Mouse (Mus musculus): ENCODE results near the gene Tbc1d15. TPM values are rescaled to one million over a fixed set of nuclear protein-coding genes. Genes with fewer than 3 reads are reported as not detected.
"Not testable (repeated sequence)": the region's sequence is repeated elsewhere in the genome, so short reads cannot be mapped to it uniquely, and the experiment has no call there.

Tbc1d15 gene
- polyA plus RNA-seq, 1 experiment from 2014 or later = 61.6 TPM

DNA sequence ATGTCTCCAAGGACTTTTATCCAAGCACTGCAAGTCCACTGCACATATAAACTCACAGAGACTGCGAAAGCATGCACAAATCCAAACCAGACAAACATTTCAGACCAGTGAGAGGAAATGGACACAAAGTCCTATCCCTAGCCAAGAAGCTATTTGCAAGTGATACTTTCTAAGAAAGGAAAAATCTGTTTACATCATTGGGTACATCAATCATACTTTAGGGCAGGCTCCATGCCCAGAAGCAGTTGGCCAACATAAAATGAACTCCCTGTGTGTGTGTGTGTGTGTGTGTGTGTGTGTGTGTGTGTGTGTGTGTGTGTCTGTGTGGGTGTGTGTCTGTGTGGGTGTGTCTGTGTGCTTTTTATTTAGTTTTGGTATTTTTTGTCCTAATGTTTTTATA lies 63.9 kb downstream of the Tbc1d15 start:
- no peaks in the 10 kb centered on the region for H3K27me3 ChIP-seq (replicated peaks; ENCODE audit: control insufficient read depth, insufficient read depth, low read length)
- DNase-seq (ENCODE audit: low spot score) = no peak
- H3K9me3 ChIP-seq (ENCODE audit: control insufficient read depth, low read length) = no peaks in the 10 kb centered on the region
- H3K27ac ChIP-seq (ENCODE audit: low read depth, low read length) = no peak overlapping the region
- no peak overlapping the region for H3K9ac ChIP-seq (ENCODE audit: low read depth, low read length)
- H3K36me3 ChIP-seq (ENCODE audit: control insufficient read depth, insufficient read depth, low read length) = no peaks in the 10 kb centered on the region
- ATAC-seq (replicated peaks; ENCODE audit: low FRiP score) = no peak
- no peaks in the 10 kb centered on the region for H3K4me1 ChIP-seq (replicated peaks; ENCODE audit: control insufficient read depth, insufficient read depth, low read length)
- WGBS = 90% methylated on average over 1 of the region's 1 CpGs
- no peak overlapping the region for H3K4me2 ChIP-seq
- H3K4me3 ChIP-seq (ENCODE audit: low read depth, low read length) = no peak overlapping the region

DNA sequence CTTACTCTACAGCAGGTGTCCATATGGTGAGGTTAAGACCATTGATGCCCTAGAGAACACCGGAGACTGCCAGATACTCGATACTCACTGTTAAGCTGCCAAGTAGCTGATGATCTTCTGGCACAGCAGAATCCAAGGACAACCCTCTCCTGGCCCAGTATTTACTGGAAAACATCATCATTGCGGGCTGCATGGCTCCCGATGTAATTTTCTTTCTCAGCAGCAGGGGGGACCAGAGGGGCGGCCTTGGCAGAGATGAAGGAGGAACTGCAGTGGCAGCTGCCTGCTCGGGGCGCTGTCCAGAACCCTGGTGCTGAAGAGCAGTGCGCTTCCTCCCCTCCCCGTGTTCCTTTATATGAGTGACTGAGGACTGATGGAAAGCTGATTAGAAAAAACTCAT lies 66.6 kb downstream of the Tbc1d15 start, which contains the start of gene Tph2:
TSS of gene Tph2 (minus strand) at position 326 of the 400 bp plus-strand sequence.
- DNase-seq (ENCODE audit: low spot score) (peak; percentile 70), ATAC-seq (replicated peaks; ENCODE audit: low FRiP score) (peak; percentile 71)
- WGBS = 6% methylated on average over 9 of the region's 9 CpGs
- no peak within 1 kb of the TSS for H3K9ac ChIP-seq (ENCODE audit: low read depth, low read length)
- no peaks in the 10 kb centered on the region for H3K27me3 ChIP-seq (replicated peaks; ENCODE audit: control insufficient read depth, insufficient read depth, low read length)
- H3K27ac ChIP-seq (ENCODE audit: low read depth, low read length) = no peak within 1 kb of the TSS
- no peaks in the 10 kb centered on the region for H3K9me3 ChIP-seq (ENCODE audit: control insufficient read depth, low read length)
- H3K36me3 ChIP-seq (ENCODE audit: control insufficient read depth, insufficient read depth, low read length) = no peaks in the 10 kb centered on the region
- H3K4me2 ChIP-seq = no peak within 1 kb of the TSS
- no peak within 1 kb of the TSS for H3K4me3 ChIP-seq (ENCODE audit: low read depth, low read length)
- no peaks in the 10 kb centered on the region for H3K4me1 ChIP-seq (replicated peaks; ENCODE audit: control insufficient read depth, insufficient read depth, low read length)

DNA sequence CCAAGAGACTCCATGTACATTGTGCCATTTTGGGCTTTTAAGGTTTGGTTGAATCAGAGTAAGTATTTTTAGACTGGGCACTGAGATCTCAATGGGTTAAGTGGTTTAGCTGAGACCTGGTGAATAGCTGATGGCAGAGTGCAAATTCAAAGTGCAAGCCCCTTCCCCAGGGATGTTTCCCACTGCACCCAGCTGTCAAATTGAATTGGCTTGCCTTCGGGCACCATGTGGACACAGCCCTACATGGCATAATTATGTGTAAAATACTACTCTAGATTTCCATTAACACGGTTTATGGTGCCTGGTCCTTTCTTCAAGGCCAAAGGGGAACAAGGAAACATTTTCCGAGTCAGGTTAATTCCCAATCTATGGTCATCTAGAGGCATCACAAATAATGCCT lies 70.2 kb downstream of the Tbc1d15 start:
- WGBS = 75% methylated on average over 3 of the region's 3 CpGs
- no peak overlapping the region for H3K27ac ChIP-seq (ENCODE audit: low read depth, low read length)
- H3K9me3 ChIP-seq (ENCODE audit: control insufficient read depth, low read length) = no peaks in the 10 kb centered on the region
- H3K4me3 ChIP-seq (ENCODE audit: low read depth, low read length) = no peak overlapping the region
- no peak overlapping the region for H3K9ac ChIP-seq (ENCODE audit: low read depth, low read length)
- ATAC-seq (replicated peaks; ENCODE audit: low FRiP score) (no peak), DNase-seq (ENCODE audit: low spot score) (no peak)
- H3K4me2 ChIP-seq = no peak overlapping the region
- H3K36me3 ChIP-seq (ENCODE audit: control insufficient read depth, insufficient read depth, low read length) = no peaks in the 10 kb centered on the region
- H3K27me3 ChIP-seq (replicated peaks; ENCODE audit: control insufficient read depth, insufficient read depth, low read length) = no peaks in the 10 kb centered on the region
- no peaks in the 10 kb centered on the region for H3K4me1 ChIP-seq (replicated peaks; ENCODE audit: control insufficient read depth, insufficient read depth, low read length)

DNA sequence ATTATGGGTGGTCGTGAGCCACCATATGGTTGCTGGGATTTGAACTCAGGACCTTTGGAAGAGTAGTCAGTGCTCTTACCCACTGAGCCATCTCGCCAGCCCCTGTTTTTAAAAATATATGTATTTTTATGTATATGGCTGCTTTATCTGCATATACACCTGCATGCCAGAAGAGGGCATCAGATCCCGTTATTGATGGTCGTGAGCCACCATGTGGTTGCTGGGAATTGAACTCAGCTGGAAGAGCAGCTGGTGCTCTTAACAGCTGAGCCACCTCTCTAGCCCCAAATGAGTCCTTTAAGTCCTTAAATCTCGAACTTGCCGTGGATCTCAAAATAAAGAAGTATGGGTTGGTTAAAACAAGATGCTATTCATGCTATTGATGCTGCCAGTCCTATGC lies 73.2 kb downstream of the Tbc1d15 start:
- not testable (repeated sequence) for DNase-seq (ENCODE audit: low spot score); H3K4me2 ChIP-seq; H3K36me3 ChIP-seq (ENCODE audit: control insufficient read depth, insufficient read depth, low read length); H3K27ac ChIP-seq (ENCODE audit: low read depth, low read length); H3K27me3 ChIP-seq (replicated peaks; ENCODE audit: control insufficient read depth, insufficient read depth, low read length); H3K9ac ChIP-seq (ENCODE audit: low read depth, low read length); H3K4me3 ChIP-seq (ENCODE audit: low read depth, low read length); H3K4me1 ChIP-seq (replicated peaks; ENCODE audit: control insufficient read depth, insufficient read depth, low read length); ATAC-seq (replicated peaks; ENCODE audit: low FRiP score); H3K9me3 ChIP-seq (ENCODE audit: control insufficient read depth, low read length)
- WGBS = 50% methylated on average over 6 of the region's 6 CpGs

DNA sequence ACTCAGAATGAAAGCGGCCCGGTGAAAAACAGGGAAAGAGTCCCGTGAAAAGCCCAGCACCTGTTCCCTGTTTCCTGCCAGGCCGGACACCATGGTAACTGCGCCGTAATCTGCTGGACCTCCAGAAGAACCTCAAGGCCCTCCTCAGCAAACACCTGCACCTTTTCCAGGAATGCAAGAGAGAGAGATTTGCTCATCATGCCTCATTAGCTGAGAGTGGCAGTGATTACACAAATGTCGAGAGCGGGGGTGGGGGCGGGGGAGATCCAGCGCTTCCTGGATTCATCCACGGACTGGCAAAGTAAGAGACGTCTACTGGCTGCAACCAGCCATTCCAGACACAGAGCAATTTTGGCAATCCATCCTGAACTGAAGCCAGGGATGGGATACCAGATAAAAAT lies 75.7 kb downstream of the Tbc1d15 start:
- DNase-seq (ENCODE audit: low spot score) = no peak
- Histone ChIP-seq H3K9me3 (ENCODE audit: control insufficient read depth, low read length) (no peaks in the 10 kb centered on the region), H3K9ac (ENCODE audit: low read depth, low read length) (no peak overlapping the region), H3K36me3 (ENCODE audit: control insufficient read depth, insufficient read depth, low read length) (no peaks in the 10 kb centered on the region), H3K4me3 (ENCODE audit: low read depth, low read length) (no peak overlapping the region), H3K4me1 (replicated peaks; ENCODE audit: control insufficient read depth, insufficient read depth, low read length) (no peaks in the 10 kb centered on the region), H3K27me3 (replicated peaks; ENCODE audit: control insufficient read depth, insufficient read depth, low read length) (no peaks in the 10 kb centered on the region), H3K27ac (ENCODE audit: low read depth, low read length) (no peak overlapping the region), H3K4me2 (no peak overlapping the region)
- ATAC-seq (replicated peaks; ENCODE audit: low FRiP score) = no peak
- WGBS = 63% methylated on average over 12 of the region's 12 CpGs

DNA sequence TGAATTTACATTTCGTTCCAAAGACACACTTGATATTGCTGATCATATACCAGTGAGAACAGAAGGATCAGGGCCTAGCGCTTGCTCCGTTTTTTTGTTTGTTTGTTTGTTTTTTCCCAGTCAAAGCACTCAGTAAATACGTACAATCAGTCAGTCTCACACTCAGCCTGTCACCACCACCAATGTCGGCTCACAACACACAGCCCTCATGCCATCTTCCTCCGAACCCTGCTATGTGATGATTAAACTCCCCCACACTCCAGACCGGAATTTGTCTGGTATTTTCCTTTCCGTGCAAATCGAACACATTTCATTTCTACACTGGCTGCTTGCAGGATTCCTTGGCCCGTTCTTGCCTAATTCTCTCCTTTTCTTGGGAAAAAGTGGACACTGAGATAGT lies 77.9 kb downstream of the Tbc1d15 start:
- H3K9ac ChIP-seq (ENCODE audit: low read depth, low read length) = no peak overlapping the region
- H3K4me2 ChIP-seq = no peak overlapping the region
- WGBS = 73% methylated on average over 10 of the region's 10 CpGs
- ATAC-seq (replicated peaks; ENCODE audit: low FRiP score) (no peak), DNase-seq (ENCODE audit: low spot score) (no peak)
- H3K9me3 ChIP-seq (ENCODE audit: control insufficient read depth, low read length) = no peaks in the 10 kb centered on the region
- no peaks in the 10 kb centered on the region for H3K4me1 ChIP-seq (replicated peaks; ENCODE audit: control insufficient read depth, insufficient read depth, low read length)
- H3K27me3 ChIP-seq (replicated peaks; ENCODE audit: control insufficient read depth, insufficient read depth, low read length) = no peaks in the 10 kb centered on the region
- no peak overlapping the region for H3K4me3 ChIP-seq (ENCODE audit: low read depth, low read length)
- no peaks in the 10 kb centered on the region for H3K36me3 ChIP-seq (ENCODE audit: control insufficient read depth, insufficient read depth, low read length)
- no peak overlapping the region for H3K27ac ChIP-seq (ENCODE audit: low read depth, low read length)

DNA sequence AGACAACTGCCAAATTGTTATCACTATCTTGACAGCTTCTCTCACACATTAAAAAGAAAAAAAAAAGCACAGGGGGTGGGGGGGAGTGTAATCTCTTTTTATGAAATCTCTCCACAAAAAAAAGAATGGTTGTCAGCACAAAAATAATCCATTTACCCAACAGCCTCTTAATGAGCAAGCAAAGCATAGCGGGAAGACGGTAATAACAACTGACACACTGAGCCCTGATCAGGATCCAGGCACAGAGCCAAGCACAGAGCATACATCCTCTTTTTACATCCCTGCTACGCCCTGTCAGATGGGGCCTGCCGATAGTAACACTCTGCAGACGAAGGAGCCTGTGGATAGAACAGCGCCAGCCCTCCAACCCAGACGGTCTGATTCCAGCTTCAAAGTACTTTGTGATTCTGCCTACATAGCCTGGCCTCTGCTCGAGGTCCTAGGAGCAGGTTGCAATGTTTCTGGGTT lies 79.9 kb downstream of the Tbc1d15 start:
- DNase-seq (ENCODE audit: low spot score) (no peak), ATAC-seq (replicated peaks; ENCODE audit: low FRiP score) (no peak)
- Histone ChIP-seq H3K4me2 (no peak overlapping the region), H3K9ac (ENCODE audit: low read depth, low read length) (no peak overlapping the region), H3K4me1 (replicated peaks; ENCODE audit: control insufficient read depth, insufficient read depth, low read length) (no peaks in the 10 kb centered on the region), H3K4me3 (ENCODE audit: low read depth, low read length) (no peak overlapping the region), H3K27ac (ENCODE audit: low read depth, low read length) (no peak overlapping the region), H3K9me3 (ENCODE audit: control insufficient read depth, low read length) (no peaks in the 10 kb centered on the region), H3K36me3 (ENCODE audit: control insufficient read depth, insufficient read depth, low read length) (no peaks in the 10 kb centered on the region), H3K27me3 (replicated peaks; ENCODE audit: control insufficient read depth, insufficient read depth, low read length) (no peaks in the 10 kb centered on the region)
- 47% methylated on average over 8 of the region's 8 CpGs for WGBS

DNA sequence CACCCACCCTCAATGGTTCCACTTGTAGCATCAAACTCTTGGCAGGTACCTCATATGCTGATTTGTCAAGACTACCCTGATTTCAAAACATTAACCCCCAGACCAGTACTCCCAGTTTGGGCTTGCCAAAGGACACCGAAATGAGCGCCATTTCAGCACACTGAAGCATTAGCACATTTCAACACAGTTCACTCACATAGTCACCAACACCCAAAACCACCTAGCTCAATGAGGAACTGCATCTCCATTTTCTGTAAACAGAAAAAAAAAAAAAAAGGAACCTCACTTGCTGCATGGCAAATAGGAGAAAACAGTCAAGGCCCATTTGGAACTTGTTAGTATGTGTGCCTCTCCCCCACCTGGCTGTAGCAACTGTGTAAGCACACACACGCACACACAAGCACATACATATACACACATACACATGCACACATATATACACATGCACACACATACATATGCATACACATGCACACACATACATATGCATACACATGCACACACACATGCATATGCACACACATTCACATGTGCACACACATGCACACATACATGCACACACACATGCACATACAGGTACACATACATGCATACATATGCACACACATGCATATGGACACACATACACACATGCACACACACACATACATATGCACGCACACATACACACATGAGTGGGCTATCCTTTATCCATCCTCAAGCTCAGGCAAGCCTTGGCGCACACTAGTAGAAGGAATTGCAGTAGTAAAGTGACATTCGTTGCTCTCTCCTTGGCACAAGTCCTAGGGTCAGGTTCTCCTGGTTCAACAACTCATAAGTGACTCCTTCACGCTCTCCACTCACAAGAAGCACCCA lies 80.5 kb downstream of the Tbc1d15 start:
- DNase-seq (ENCODE audit: low spot score) (no peak), ATAC-seq (replicated peaks; ENCODE audit: low FRiP score) (no peak)
- Histone ChIP-seq H3K4me1 (replicated peaks; ENCODE audit: control insufficient read depth, insufficient read depth, low read length) (no peaks in the 10 kb centered on the region), H3K27ac (ENCODE audit: low read depth, low read length) (no peak overlapping the region), H3K9me3 (ENCODE audit: control insufficient read depth, low read length) (no peaks in the 10 kb centered on the region), H3K36me3 (ENCODE audit: control insufficient read depth, insufficient read depth, low read length) (no peaks in the 10 kb centered on the region), H3K9ac (ENCODE audit: low read depth, low read length) (no peak overlapping the region), H3K27me3 (replicated peaks; ENCODE audit: control insufficient read depth, insufficient read depth, low read length) (no peaks in the 10 kb centered on the region), H3K4me2 (no peak overlapping the region), H3K4me3 (ENCODE audit: low read depth, low read length) (no peak overlapping the region)
- 77% methylated on average over 7 of the region's 7 CpGs for WGBS

DNA sequence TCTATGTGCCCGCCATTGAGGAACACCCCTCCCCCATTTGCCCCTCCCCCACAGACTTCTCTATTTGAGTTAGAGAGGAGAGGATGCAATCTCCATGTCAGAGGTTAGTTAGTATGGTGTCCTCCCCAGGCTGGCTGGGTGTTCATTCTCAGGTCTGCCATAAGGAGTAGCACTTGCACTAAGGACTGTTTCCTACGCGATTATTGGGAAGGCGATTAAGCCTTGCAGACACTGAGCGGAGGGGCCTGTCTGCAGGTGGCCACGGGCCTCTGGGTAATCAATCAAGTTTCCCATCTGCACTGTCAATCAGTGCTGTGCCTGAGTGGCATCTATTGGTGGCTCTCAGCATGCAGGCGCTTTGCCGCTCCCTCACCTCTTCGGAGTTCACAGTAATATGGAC lies 81.9 kb downstream of the Tbc1d15 start:
- no peaks in the 10 kb centered on the region for H3K9me3 ChIP-seq (ENCODE audit: control insufficient read depth, low read length)
- DNase-seq (ENCODE audit: low spot score) = no peak

More for the DNA sequence above, 81.9 kb downstream of the Tbc1d15 start:
- WGBS = 45% methylated on average over 9 of the region's 9 CpGs
- no peak for ATAC-seq (replicated peaks; ENCODE audit: low FRiP score)
- no peaks in the 10 kb centered on the region for H3K27me3 ChIP-seq (replicated peaks; ENCODE audit: control insufficient read depth, insufficient read depth, low read length)
- no peaks in the 10 kb centered on the region for H3K36me3 ChIP-seq (ENCODE audit: control insufficient read depth, insufficient read depth, low read length)
- H3K27ac ChIP-seq (ENCODE audit: low read depth, low read length) = no peak overlapping the region
- H3K4me2 ChIP-seq = no peak overlapping the region
- H3K4me1 ChIP-seq (replicated peaks; ENCODE audit: control insufficient read depth, insufficient read depth, low read length) = no peaks in the 10 kb centered on the region
- H3K9ac ChIP-seq (ENCODE audit: low read depth, low read length) = no peak overlapping the region
- no peak overlapping the region for H3K4me3 ChIP-seq (ENCODE audit: low read depth, low read length)

All from liver, embryonic 11.5 days (tissue).